Mouse (Mus musculus) heart, embryonic 14.5 days (tissue): ENCODE measurements around the gene Hnrnpa3. TPM values are rescaled to one million over a fixed set of nuclear protein-coding genes. Genes with fewer than 3 reads are reported as not detected.

Experiments used
- ATAC-seq: fragments of 200-750 bp; cut with Nextera tagmentation; 2 replicates; pipeline ENCODE4 v1.8.0; 2017; ENCODE audit warnings: low read depth, moderate TSS enrichment; ENCODE audit not compliant: insufficient number of reproducible peaks, insufficient read depth, low FRiP score
- H3K27ac ChIP-seq, 2 experiments: fragments of 200-500 bp in 1 of 2; fragments of 300-500 bp in 1 of 2; sonication (generic) in 1 of 2; replicated peaks in 1 of 2; 2 replicates each; pipeline ENCODE4 v1.5.1; 2012 to 2014; ENCODE audit warnings: low read depth in 2 of 2, low read length in 2 of 2, control low read depth in 1 of 2, mild to moderate bottlenecking in 1 of 2, mixed read lengths in 1 of 2; ENCODE audit not compliant: control insufficient read depth in 1 of 2, insufficient read depth in 1 of 2
- H3K27me3 ChIP-seq: fragments of 300-500 bp; sonication (generic); 2 replicates; pipeline ENCODE4 v1.6.1; 2014; ENCODE audit warnings: mild to moderate bottlenecking, low read length, control low read depth; ENCODE audit not compliant: control insufficient read depth, insufficient read depth
- H3K36me3 ChIP-seq: fragments of 300-500 bp; sonication (generic); 2 replicates; pipeline ENCODE4 v1.6.1; 2014; ENCODE audit warnings: mild to moderate bottlenecking, control low read depth, low read length, mixed read lengths; ENCODE audit not compliant: control insufficient read depth, insufficient read depth
- H3K4me1 ChIP-seq, 2 experiments: fragments of 200-500 bp in 1 of 2; fragments of 300-500 bp in 1 of 2; sonication (generic) in 1 of 2; 2 replicates each; pipeline ENCODE4 v1.6.1; 2012 to 2014; ENCODE audit warnings: low read length in 2 of 2, control low read depth in 1 of 2, mixed read lengths in 1 of 2; ENCODE audit not compliant: control insufficient read depth in 2 of 2, insufficient read depth in 2 of 2
- H3K4me2 ChIP-seq: fragments of 300-500 bp; sonication (generic); 2 replicates; pipeline ENCODE4 v1.6.1; 2014; ENCODE audit warnings: mild to moderate bottlenecking, low read length
- H3K4me3 ChIP-seq, 2 experiments: fragments of 200-500 bp in 1 of 2; fragments of 300-500 bp in 1 of 2; sonication (generic) in 1 of 2; 2 replicates each; pipeline ENCODE4 v1.5.1; 2012 to 2014; ENCODE audit warnings: low read length in 2 of 2, mild to moderate bottlenecking in 2 of 2, control low read depth in 1 of 2, low read depth in 1 of 2, moderate library complexity in 1 of 2; ENCODE audit not compliant: control insufficient read depth in 1 of 2, insufficient read depth in 1 of 2
- H3K9ac ChIP-seq: fragments of 300-500 bp; sonication (generic); 2 replicates; pipeline ENCODE4 v1.6.1; 2014; ENCODE audit warnings: mild to moderate bottlenecking, low read length
- H3K9me3 ChIP-seq: fragments of 300-500 bp; sonication (generic); 2 replicates; pipeline ENCODE4 v1.6.1; 2016; ENCODE audit warnings: low read length, control low read depth; ENCODE audit not compliant: control insufficient read depth
- WGBS: fragments of 180-500 bp; shearing (Covaris S2); extraction: QIAGEN DNeasy Blood & Tissue Kit; methylation state at CpG from one replicate; pipeline ENCODE4 v1.1.7; 2014; 5-methylcytosine and 5-hydroxymethylcytosine counted together
- polyA plus RNA-seq: library from polyadenylated mRNA; unstranded; fragments of >200 nt; fragmentation: Nextera tagmentation; extraction: Ambion mirVana; gene quantifications from 2 replicates; pipeline ENCODE4 v1.2.1, GENCODE M21; 2014

Hnrnpa3 gene
- polyA plus RNA-seq, 1 experiment from 2014 or later = 121 TPM

DNA sequence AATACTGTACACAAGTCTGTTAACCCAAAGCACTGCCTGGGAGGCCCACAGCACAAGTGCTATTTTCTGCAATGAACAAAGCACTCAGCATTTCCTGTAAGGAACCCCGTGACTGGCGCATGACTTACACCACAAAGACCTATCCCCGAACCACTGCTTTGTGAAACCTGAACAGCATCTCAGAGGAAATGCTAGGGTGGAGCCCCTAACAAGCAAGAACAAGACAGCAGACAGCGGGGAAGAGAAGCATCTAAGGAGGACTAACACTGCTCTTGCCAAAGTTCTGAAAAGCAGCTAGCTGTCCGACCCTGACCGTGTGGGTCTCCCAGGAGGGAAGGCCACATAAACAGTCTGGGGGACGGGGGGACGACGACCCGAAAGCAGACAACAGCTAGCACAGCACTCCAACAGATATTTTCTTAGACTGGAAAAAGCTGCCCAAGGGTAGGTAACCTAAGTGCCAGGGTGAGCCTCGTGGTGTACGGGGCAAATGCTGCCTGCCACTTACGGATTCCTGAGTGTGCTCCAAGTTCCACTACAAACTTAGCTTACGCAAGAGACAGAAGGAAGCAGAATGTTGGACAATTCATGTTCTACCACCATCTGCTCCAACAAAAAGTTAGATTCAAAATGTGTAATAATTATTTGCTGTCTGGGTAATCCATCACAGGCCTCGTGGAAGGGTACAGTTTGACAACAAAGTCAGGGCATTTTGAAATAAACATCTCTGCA, 24.1 kb downstream of the Hnrnpa3 start:
- H3K4me3 ChIP-seq = no peak overlapping the region
- H3K4me2 ChIP-seq = peak overlapping the region; percentile 38

DNA sequence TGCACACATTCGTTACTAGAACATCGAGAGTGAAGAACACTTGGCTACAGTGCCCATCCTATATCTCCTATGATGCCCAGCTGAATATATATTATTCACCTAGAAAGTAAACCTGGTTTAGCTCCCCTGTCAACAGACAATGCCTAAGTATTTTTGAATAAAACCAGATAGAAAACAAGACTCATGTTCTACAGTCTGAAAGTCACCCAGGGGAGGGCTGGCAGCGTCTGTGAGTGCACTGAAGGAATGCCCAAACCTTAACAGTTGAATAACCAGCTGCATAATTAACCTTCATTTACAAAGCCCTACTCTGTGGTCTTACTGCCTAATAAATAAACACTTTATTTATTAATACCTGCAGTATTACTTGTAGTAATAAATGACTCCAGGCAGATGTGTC, 25.5 kb downstream of the Hnrnpa3 start:
- Histone ChIP-seq H3K27ac (no peak overlapping the region), H3K9ac (no peak overlapping the region), H3K4me1 (peaks cover 30 to 78% of the 10 kb centered on the region in 2 experiments), H3K4me2 (no peak overlapping the region), H3K9me3 (no peaks in the 10 kb centered on the region), H3K27me3 (no peaks in the 10 kb centered on the region), H3K36me3 (no peaks in the 10 kb centered on the region), H3K4me3 (no peak overlapping the region)
- WGBS = 82% methylated on average over 3 of the region's 3 CpGs
- ATAC-seq = no peak

More for the DNA sequence above, 24.1 kb downstream of the Hnrnpa3 start:
- Histone ChIP-seq H3K27ac (peak overlapping the region; percentile 78 to 89), H3K4me1 (peaks cover 26 to 65% of the 10 kb centered on the region in 2 experiments), H3K9ac (peak overlapping the region; percentile 45), H3K9me3 (no peaks in the 10 kb centered on the region), H3K27me3 (no peaks in the 10 kb centered on the region), H3K36me3 (peaks cover 12% of the 10 kb centered on the region)
- WGBS = 50% methylated on average over 15 of the region's 15 CpGs
- peak; percentile 60; the same call in 1 of the 2 replicates for ATAC-seq

DNA sequence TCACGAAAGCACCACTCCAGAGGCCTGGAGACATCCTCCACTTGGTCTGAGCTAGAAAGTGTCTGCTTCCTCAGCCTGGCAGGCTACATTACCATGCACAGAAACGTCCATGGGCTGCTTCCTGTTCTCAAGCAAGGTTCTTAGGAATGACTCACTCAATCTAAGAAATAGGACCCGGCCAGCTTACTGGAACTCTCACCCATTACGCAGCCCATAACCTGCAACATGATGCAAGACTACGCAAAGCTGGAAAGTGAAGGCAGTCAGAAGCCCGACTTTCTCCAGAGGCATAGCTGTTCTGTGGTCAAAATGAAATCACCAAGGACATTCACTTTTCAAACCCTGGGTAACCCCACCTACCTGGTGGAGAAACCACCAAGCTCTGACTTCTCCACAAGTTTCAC, 26.4 kb downstream of the Hnrnpa3 start:
- H3K9ac ChIP-seq = no peak overlapping the region
- WGBS = 65% methylated on average over 6 of the region's 6 CpGs
- peaks cover 33 to 85% of the 10 kb centered on the region in 2 experiments for H3K4me1 ChIP-seq

DNA sequence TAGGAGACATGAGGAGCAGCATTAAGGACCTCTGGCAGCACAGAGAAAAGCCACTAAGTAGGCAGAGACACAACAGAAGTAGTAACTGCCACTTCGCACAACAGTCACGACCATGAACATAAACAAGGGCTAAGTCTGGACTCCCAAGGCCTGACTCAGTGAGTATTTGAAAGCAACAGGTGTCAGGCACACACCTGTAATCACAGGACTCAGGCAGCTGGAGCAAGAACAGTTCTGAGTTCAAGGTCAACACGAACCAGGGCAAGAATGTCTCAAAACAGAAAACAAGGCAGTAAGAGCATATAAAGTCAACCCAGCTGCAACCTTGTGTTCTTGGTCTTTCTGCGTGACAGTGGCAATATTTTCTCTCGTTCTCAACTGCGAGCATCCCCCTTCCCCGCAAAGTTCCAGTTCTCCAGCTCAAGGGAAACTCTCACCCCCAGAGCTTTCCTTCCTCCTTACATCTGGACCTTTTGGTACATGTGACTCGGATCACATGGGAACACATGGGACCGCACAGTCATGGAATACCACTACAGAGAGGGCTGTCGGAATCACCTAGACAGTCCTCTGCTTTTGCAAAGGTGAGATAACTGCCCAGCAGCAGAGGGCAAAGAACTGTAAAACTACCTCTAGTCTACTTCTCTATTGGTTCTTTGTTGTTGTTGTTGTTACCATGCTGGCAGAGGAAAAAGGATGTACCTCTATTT, 28.1 kb downstream of the Hnrnpa3 start:
- Histone ChIP-seq H3K9ac (no peak overlapping the region), H3K4me1 (peaks cover 33 to 87% of the 10 kb centered on the region in 2 experiments)

More for the DNA sequence above, 26.4 kb downstream of the Hnrnpa3 start:
- no peak overlapping the region for H3K4me2 ChIP-seq
- no peaks in the 10 kb centered on the region for H3K36me3 ChIP-seq
- H3K27me3 ChIP-seq = no peaks in the 10 kb centered on the region
- no peak for ATAC-seq
- no peaks in the 10 kb centered on the region for H3K9me3 ChIP-seq
- H3K27ac ChIP-seq = peak overlapping the region; percentile 1 to 55; a peak in 2 of 4 replicates
- no peak overlapping the region for H3K4me3 ChIP-seq

DNA sequence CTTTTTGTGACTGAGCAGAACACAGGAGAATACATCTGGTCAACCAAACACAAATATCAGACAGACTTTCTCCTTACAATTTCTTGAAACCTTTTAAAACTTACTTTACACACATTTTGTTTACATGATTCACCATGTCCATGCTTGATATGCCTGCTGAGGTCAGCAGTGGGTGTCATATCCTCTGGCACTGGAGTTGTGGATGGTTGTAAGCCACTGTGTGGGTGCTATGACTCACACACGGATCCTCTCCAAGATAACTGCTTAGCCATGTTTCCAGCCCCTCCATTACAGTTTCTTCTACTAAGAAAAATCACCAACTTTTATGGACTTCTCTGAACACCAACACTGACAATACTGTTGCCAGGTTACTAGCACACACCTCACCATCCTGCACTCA, 29.8 kb downstream of the Hnrnpa3 start:
- Histone ChIP-seq H3K27me3 (no peaks in the 10 kb centered on the region), H3K27ac (peak overlapping the region; percentile 35 to 52; a peak in 3 of 4 replicates), H3K4me3 (no peak overlapping the region), H3K9ac (no peak overlapping the region), H3K4me2 (no peak overlapping the region), H3K4me1 (peaks cover 40 to 91% of the 10 kb centered on the region in 2 experiments), H3K36me3 (0 out of 2 replicates have a peak, but pooled peaks cover 3% of the 10 kb centered on the region), H3K9me3 (no peaks in the 10 kb centered on the region)
- WGBS = 78% methylated on average over 1 of the region's 1 CpGs
- ATAC-seq = no peak

More for the DNA sequence above, 28.1 kb downstream of the Hnrnpa3 start:
- no peak overlapping the region for H3K27ac ChIP-seq
- no peaks in the 10 kb centered on the region for H3K27me3 ChIP-seq
- H3K36me3 ChIP-seq = 0 out of 2 replicates have a peak, but pooled peaks cover 2% of the 10 kb centered on the region
- no peak overlapping the region for H3K4me2 ChIP-seq
- H3K9me3 ChIP-seq = no peaks in the 10 kb centered on the region
- no peak for ATAC-seq
- H3K4me3 ChIP-seq = no peak overlapping the region
- 78% methylated on average over 10 of the region's 10 CpGs for WGBS

DNA sequence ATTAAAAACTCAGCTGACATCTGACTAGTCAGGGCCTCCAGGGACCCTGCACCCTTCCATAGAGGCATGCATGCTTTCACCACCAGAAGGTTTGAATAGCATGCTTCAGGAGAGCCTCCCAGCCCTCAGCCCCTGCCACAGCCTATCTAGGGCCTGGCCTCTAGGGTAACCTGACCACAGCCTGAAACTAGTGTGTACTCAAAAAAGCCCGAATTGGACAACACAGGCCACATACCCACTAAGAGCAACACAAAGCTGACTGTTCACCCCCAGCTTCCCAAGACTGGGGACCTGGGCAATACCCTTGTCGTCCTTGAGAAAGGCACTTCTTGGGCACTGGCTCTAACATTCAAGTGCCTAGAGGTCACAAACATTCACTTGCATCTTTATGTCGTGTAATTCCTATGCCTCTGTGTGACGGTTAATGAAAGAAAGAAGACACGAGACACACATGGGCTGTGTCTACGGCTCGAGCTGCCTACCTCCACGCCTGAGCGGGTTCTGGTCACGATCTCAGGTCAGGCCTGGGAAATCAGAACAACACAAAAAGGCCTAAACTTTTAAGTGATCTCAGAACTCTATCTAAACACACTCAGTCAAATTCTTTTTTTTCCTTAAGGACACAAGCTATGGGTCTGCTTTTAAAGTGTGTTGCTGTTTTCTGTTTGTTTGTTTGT, 30.6 kb downstream of the Hnrnpa3 start:
- H3K4me2 ChIP-seq = no peak overlapping the region
- H3K27me3 ChIP-seq = no peaks in the 10 kb centered on the region
- no peaks in the 10 kb centered on the region for H3K9me3 ChIP-seq
- peak overlapping the region; percentile 51 to 52; a peak in 3 of 4 replicates for H3K27ac ChIP-seq
- 0 out of 2 replicates have a peak, but pooled peaks cover 3% of the 10 kb centered on the region for H3K36me3 ChIP-seq
- 78% methylated on average over 10 of the region's 10 CpGs for WGBS
- no peak overlapping the region for H3K4me3 ChIP-seq
- no peak for ATAC-seq
- peaks cover 40 to 88% of the 10 kb centered on the region in 2 experiments for H3K4me1 ChIP-seq
- H3K9ac ChIP-seq = peak overlapping the region; percentile 34; the same call in 1 of the 2 replicates

DNA sequence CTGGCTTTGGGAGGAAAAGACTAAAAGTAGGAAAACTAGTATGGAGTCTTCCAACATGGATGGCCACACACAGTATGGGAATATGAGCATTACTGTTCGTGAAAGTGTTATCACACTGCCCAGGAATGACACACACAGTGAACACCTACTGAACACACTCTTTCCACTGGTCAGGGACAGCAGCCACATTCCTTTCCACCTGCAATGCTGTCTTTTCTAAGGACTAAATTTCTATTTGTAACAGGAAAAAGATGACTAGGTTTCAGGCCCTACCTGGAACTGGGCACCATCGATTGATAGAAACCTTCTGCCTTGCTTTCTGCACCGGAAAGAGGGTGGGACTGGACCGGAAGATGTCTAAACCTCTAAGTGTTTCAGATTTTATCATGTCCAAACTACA, 31.6 kb downstream of the Hnrnpa3 start:
- Histone ChIP-seq H3K9me3 (no peaks in the 10 kb centered on the region), H3K4me3 (no peak overlapping the region), H3K9ac (no peak overlapping the region), H3K4me2 (no peak overlapping the region), H3K27me3 (no peaks in the 10 kb centered on the region), H3K36me3 (0 out of 2 replicates have a peak, but pooled peaks cover 5% of the 10 kb centered on the region), H3K27ac (peak overlapping the region in 1 of 2 experiments; percentile 37; a peak in 1 of 4 replicates), H3K4me1 (peaks cover 39 to 81% of the 10 kb centered on the region in 2 experiments)
- ATAC-seq = no peak; the same call in 1 of the 2 replicates
- WGBS = 68% methylated on average over 4 of the region's 4 CpGs
